Mouse (Mus musculus): ENCODE results near the gene Bcl9.

- TF ChIP-seq CTCF (IDR thresholded peaks at IDR 0.05; ENCODE audit: control insufficient read depth, insufficient read depth, low read length), result no peak
- no peak for TF ChIP-seq POLR2A (IDR thresholded peaks at IDR 0.05; ENCODE audit: borderline replicate concordance, control insufficient read depth, low read depth, low read length)
Measured at GRCm38 (mm10) chr3:97156431-97156830, 141.3 kb downstream of the Bcl9 start.

Measured in bone marrow, adult 2 months (tissue).